Mouse (Mus musculus): Measurements from ENCODE around the gene 4930558K02Rik.

DNA sequence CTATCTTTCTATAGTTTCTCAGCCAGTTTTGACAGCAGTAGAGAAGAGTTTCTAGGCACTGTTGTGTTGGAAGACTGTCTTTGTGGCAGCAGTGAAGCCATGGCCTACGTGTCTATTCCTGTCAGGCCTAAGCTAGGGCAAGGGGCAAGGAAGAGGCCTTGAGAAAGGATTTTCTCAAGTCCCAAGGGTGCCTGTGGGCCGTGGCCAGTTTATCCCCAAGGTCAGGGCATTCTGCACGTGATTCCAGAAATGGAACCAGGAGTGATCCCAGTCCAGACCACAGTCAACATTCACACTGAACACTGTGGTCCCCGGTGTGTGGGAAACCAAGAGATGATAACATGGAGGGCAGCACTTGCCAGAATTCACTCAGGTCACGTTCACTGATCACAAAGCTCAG lies 23.6 kb downstream of the 4930558K02Rik start:
- TF ChIP-seq EP300 (IDR thresholded peaks at IDR 0.05; ENCODE audit: low read depth) (no peak), CTCF (IDR thresholded peaks at IDR 0.05; ENCODE audit: low read depth) (no peak)

Data from liver, postnatal 0 days (tissue).